Mouse (Mus musculus): ENCODE results near the gene Wdr46. TPM values are rescaled to one million over a fixed set of nuclear protein-coding genes. Genes with fewer than 3 reads are reported as not detected.
A peak's percentile ranks its signal among the peaks of the same experiment; 100 is the strongest.
"Not testable (repeated sequence)": the region's sequence is repeated elsewhere in the genome, so short reads cannot be mapped to it uniquely, and the experiment has no call there.

The Wdr46 gene
- polyA plus RNA-seq, 1 experiment from 2014 or later, result 37.2 TPM

DNA sequence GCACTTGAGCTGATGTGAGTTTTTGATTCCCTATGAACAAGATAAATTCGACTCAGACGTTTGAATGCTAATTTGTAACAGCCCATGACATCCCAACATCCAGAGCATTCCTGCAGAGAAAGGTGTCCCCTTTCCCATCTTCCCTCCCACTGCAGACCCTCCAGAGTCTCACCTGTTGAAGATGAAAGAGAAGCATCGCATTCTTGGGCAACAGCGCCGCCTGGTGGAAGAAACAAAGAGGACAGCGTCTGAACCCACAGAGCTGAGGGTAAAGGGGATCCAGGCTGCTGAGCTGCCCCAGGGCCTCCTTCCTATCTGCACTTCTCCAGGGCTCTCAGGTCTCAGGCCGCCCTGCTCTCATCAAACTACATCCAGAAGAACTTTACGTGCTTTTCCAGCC lies 41.7 kb downstream of the Wdr46 start:
- Histone ChIP-seq H3K4me2 (peak overlapping the region; percentile 64), H3K4me3 (ENCODE audit: low read depth, low read length) (0 out of 2 replicates have a peak overlapping the region, but pooled peaks have one; percentile 44), H3K27me3 (ENCODE audit: insufficient read depth, low read length) (peaks cover 35% of the 10 kb centered on the region)
- H3K9ac ChIP-seq; ATAC-seq (ENCODE audit: insufficient read depth); H3K36me3 ChIP-seq (ENCODE audit: insufficient read depth); H3K27ac ChIP-seq (ENCODE audit: low read depth); H3K9me3 ChIP-seq (ENCODE audit: low read depth, low read length); H3K4me1 ChIP-seq (ENCODE audit: insufficient read depth): not testable (repeated sequence)
- peak; percentile 89 for TF ChIP-seq CTCF (IDR thresholded peaks at IDR 0.05; ENCODE audit: low read depth)
- peak; percentile 67 for DNase-seq
- 6% methylated on average over 8 of the region's 8 CpGs for WGBS

DNA sequence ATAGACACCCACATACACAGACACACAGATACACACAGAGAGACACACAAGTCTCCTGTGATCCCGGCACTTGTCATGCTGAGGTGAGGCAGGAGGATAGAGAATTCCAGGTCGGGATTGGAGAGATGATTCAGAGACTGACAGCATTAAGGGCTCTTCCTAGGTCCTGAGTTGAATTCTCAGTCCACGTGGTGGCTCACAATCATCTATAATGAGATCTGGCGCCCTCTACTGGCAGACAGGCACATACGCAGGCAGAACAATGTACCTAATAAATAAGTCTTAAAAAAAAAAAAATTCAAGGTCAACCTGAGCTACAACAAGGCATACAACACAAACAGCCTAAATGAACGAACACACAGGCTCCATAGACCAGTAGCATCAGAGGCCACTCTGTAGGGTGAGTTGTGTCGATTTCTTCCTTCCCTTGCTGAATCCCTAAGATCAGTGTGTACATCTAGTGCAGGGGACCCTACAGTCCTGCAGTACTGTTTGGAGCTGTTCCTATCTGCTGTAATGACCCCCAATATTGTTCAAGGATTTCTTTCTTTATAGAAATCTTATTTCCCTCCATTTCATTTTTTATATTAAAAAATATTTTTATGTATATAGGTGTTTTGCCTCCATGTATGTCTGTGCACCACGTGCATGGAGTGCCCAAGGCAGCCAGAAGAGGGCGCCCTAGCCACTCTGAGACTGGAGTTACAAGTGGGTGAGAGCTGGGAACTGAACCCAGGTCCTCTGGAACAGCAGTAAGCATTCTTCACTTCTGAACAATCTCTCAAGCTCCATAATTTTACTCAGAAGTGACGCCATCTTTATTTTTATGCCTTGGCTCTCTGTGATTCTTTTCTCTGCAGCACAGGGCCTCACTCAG lies 51.6 kb downstream of the Wdr46 start:
- Histone ChIP-seq H3K4me3 (ENCODE audit: low read depth, low read length) (no peak overlapping the region), H3K36me3 (ENCODE audit: insufficient read depth) (no peaks in the 10 kb centered on the region), H3K4me2 (no peak overlapping the region), H3K4me1 (ENCODE audit: insufficient read depth) (no peaks in the 10 kb centered on the region), H3K27me3 (ENCODE audit: insufficient read depth, low read length) (no peaks in the 10 kb centered on the region), H3K9ac (no peak overlapping the region), H3K27ac (ENCODE audit: low read depth) (no peak overlapping the region), H3K9me3 (ENCODE audit: low read depth, low read length) (no peaks in the 10 kb centered on the region)
- WGBS, result 33% methylated on average over 10 of the region's 10 CpGs
- TF ChIP-seq CTCF (IDR thresholded peaks at IDR 0.05; ENCODE audit: low read depth), result peak; percentile 84
- DNase-seq (peak; percentile 91), ATAC-seq (ENCODE audit: insufficient read depth) (peak; percentile 21; the same call in 1 of the 2 replicates)

DNA sequence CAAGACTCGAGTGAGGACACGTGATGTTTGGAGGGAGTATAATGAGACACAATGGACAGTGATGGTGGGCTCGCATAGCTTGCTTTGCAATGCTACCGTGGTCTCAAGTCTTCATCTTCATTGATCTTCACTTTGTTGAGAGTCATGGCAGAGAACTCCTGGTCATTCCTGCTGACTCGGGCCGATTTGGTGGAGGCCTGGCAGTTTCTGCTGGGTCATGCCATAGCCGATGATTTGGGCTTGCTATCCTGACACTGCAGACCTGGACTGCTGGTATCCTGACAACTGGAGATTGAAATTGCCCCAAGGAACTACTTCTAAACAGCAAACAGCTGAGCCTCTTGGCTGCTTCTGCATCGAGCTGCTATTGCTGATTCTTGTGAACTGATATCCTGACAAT lies 54.5 kb downstream of the Wdr46 start:
- Histone ChIP-seq H3K27ac (ENCODE audit: low read depth) (no peak overlapping the region), H3K4me1 (ENCODE audit: insufficient read depth) (no peaks in the 10 kb centered on the region), H3K9ac (no peak overlapping the region), H3K9me3 (ENCODE audit: low read depth, low read length) (no peaks in the 10 kb centered on the region), H3K27me3 (ENCODE audit: insufficient read depth, low read length) (peaks cover 13% of the 10 kb centered on the region), H3K4me3 (ENCODE audit: low read depth, low read length) (no peak overlapping the region), H3K4me2 (no peak overlapping the region), H3K36me3 (ENCODE audit: insufficient read depth) (no peaks in the 10 kb centered on the region)
- TF ChIP-seq CTCF (IDR thresholded peaks at IDR 0.05; ENCODE audit: low read depth), result no peak
- ATAC-seq (ENCODE audit: insufficient read depth) (no peak), DNase-seq (no peak)
- WGBS, result 90% methylated on average over 8 of the region's 8 CpGs

DNA sequence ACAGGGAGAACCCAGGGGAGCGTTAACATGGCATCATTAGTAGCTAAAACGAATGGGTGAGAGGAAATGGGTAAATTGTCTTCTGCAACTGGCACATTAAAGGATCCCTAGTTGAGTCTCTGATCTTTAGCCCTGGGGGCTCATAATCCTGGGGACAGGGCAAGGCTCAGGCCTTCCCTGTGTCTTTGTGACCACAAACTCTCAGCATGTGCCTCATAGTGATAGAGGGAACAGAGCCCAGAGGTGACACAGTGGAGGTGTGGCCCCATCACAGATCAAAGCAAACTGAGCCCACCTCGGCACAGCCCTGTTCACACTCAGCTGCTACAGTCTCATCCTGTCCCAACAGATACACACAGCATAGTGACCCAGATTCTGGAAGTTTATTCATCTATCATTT lies 55.2 kb downstream of the Wdr46 start:
- Histone ChIP-seq H3K36me3 (ENCODE audit: insufficient read depth) (no peaks in the 10 kb centered on the region), H3K4me3 (ENCODE audit: low read depth, low read length) (no peak overlapping the region), H3K27me3 (ENCODE audit: insufficient read depth, low read length) (peaks cover 19% of the 10 kb centered on the region), H3K9me3 (ENCODE audit: low read depth, low read length) (no peaks in the 10 kb centered on the region), H3K9ac (no peak overlapping the region), H3K4me2 (no peak overlapping the region), H3K4me1 (ENCODE audit: insufficient read depth) (no peaks in the 10 kb centered on the region), H3K27ac (ENCODE audit: low read depth) (no peak overlapping the region)
- DNase-seq (no peak), ATAC-seq (ENCODE audit: insufficient read depth) (no peak)
- TF ChIP-seq CTCF (IDR thresholded peaks at IDR 0.05; ENCODE audit: low read depth), result no peak
- WGBS, result 43% methylated on average over 3 of the region's 3 CpGs

DNA sequence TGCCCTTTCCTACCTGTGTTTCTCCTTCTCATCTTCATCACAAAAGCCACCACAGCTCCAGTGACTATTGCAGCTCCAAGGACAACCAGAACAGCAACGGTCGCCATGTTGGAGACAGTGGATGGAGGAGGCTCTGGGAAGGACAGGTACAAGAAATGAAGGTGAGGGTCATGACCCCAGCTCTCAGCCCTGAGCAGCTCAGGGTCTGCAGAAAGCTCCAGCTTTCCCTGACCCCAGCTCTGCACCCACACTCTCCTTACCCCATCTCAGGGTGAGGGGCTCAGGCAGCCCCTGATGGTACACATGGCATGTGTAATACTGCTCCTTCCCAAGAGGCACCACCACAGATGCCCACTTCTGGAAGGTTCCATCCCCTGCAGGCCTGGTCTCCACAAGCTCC lies 56.6 kb downstream of the Wdr46 start:
- peaks cover 22% of the 10 kb centered on the region for H3K27me3 ChIP-seq (ENCODE audit: insufficient read depth, low read length)
- H3K4me2 ChIP-seq; DNase-seq; H3K9ac ChIP-seq; H3K27ac ChIP-seq (ENCODE audit: low read depth); H3K9me3 ChIP-seq (ENCODE audit: low read depth, low read length); H3K4me1 ChIP-seq (ENCODE audit: insufficient read depth); H3K4me3 ChIP-seq (ENCODE audit: low read depth, low read length); H3K36me3 ChIP-seq (ENCODE audit: insufficient read depth); ATAC-seq (ENCODE audit: insufficient read depth): not testable (repeated sequence)
- 94% methylated on average over 2 of the region's 2 CpGs for WGBS

DNA sequence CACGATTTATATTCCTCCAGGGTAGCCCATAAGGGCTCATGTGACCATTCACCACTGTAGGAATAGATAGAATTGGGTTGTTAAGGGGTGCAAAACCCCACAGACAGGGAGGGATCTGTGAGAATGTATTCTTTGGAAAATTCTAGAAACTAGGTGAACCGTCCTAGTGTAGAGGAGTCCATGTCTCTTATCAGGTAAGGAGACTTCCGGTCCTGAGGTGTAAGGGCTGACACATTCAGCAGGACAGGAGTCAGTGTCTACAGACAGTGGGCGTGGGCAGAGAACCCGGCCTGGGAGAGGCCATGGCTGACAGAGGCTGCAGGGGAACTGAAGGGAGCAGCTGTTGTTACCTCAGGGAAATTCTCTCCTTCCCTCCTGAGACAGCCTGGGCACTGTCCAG lies 58.2 kb downstream of the Wdr46 start:
- H3K4me2 ChIP-seq; H3K27ac ChIP-seq (ENCODE audit: low read depth); H3K36me3 ChIP-seq (ENCODE audit: insufficient read depth); DNase-seq; H3K9me3 ChIP-seq (ENCODE audit: low read depth, low read length); H3K4me3 ChIP-seq (ENCODE audit: low read depth, low read length); H3K9ac ChIP-seq; ATAC-seq (ENCODE audit: insufficient read depth); H3K4me1 ChIP-seq (ENCODE audit: insufficient read depth): not testable (repeated sequence)
- H3K27me3 ChIP-seq (ENCODE audit: insufficient read depth, low read length), result peaks cover 22% of the 10 kb centered on the region
- WGBS, result 35% methylated on average over 5 of the region's 5 CpGs

Other genes with a start within 250 kb of the Wdr46 start
- gene March2, start 222.0 kb upstream of the Wdr46 start, polyA plus RNA-seq (2014; fragmentation: Nextera tagmentation; extraction: Ambion mirVana), result 45.3 and 46.4 TPM in 2 replicates
- gene Rab11b, start 180.1 kb upstream of the Wdr46 start, polyA plus RNA-seq (2014; fragmentation: Nextera tagmentation; extraction: Ambion mirVana), result 241 and 278 TPM in 2 replicates
- gene Angptl4, start 158.8 kb upstream of the Wdr46 start, polyA plus RNA-seq (2014; fragmentation: Nextera tagmentation; extraction: Ambion mirVana), result 31.9 and 35.4 TPM in 2 replicates
- gene Kank3, start 130.1 kb upstream of the Wdr46 start, polyA plus RNA-seq (2014; fragmentation: Nextera tagmentation; extraction: Ambion mirVana), result 65.1 and 65.4 TPM in 2 replicates
- gene Rps28, start 116.1 kb upstream of the Wdr46 start, polyA plus RNA-seq (2014; fragmentation: Nextera tagmentation; extraction: Ambion mirVana), result 1,180 and 1,276 TPM in 2 replicates
- gene Ndufa7, start 116.1 kb upstream of the Wdr46 start, polyA plus RNA-seq (2014; fragmentation: Nextera tagmentation; extraction: Ambion mirVana), result 470 and 474 TPM in 2 replicates
- 71.1 and 76.3 TPM in 2 replicates for gene Cd320, start 97.6 kb upstream of the Wdr46 start, polyA plus RNA-seq (2014; fragmentation: Nextera tagmentation; extraction: Ambion mirVana)
- not detected in 2 replicates for gene Gm7029, start 66.8 kb upstream of the Wdr46 start, polyA plus RNA-seq (2014; fragmentation: Nextera tagmentation; extraction: Ambion mirVana)
- 8.3 and 9.3 TPM in 2 replicates for gene Kifc1, start 50.0 kb upstream of the Wdr46 start, polyA plus RNA-seq (2014; fragmentation: Nextera tagmentation; extraction: Ambion mirVana)
- gene Platr17, start 35.5 kb upstream of the Wdr46 start, polyA plus RNA-seq (2014; fragmentation: Nextera tagmentation; extraction: Ambion mirVana), result 0.32 TPM in 1 of 2 replicates, not detected in the other
- gene Daxx, start 31.2 kb upstream of the Wdr46 start, polyA plus RNA-seq (2014; fragmentation: Nextera tagmentation; extraction: Ambion mirVana), result 39.3 and 47.1 TPM in 2 replicates
- 30.1 and 31.4 TPM in 2 replicates for gene Tapbp, start 24.8 kb upstream of the Wdr46 start, polyA plus RNA-seq (2014; fragmentation: Nextera tagmentation; extraction: Ambion mirVana)
- gene Zbtb22, start 24.8 kb upstream of the Wdr46 start, polyA plus RNA-seq (2014; fragmentation: Nextera tagmentation; extraction: Ambion mirVana), result 11.1 and 13.2 TPM in 2 replicates
- gene Rgl2, start 11.1 kb upstream of the Wdr46 start, polyA plus RNA-seq (2014; fragmentation: Nextera tagmentation; extraction: Ambion mirVana), result 38.2 and 49.1 TPM in 2 replicates
- gene Pfdn6, start 317 bp upstream of the Wdr46 start, polyA plus RNA-seq (2014; fragmentation: Nextera tagmentation; extraction: Ambion mirVana), result 142 and 145 TPM in 2 replicates
- gene B3galt4, start 10.8 kb downstream of the Wdr46 start, polyA plus RNA-seq (2014; fragmentation: Nextera tagmentation; extraction: Ambion mirVana), result 2.3 and 2.6 TPM in 2 replicates
- gene Vps52, start 15.2 kb downstream of the Wdr46 start, polyA plus RNA-seq (2014; fragmentation: Nextera tagmentation; extraction: Ambion mirVana), result 34.2 and 34.8 TPM in 2 replicates
- 2,038 and 2,085 TPM in 2 replicates for gene Rps18, start 15.3 kb downstream of the Wdr46 start, polyA plus RNA-seq (2014; fragmentation: Nextera tagmentation; extraction: Ambion mirVana)
- 24.4 and 32.9 TPM in 2 replicates for gene H2-K1, start 59.7 kb downstream of the Wdr46 start, polyA plus RNA-seq (2014; fragmentation: Nextera tagmentation; extraction: Ambion mirVana)
- 5.6 and 6.6 TPM in 2 replicates for gene Ring1, start 84.0 kb downstream of the Wdr46 start, polyA plus RNA-seq (2014; fragmentation: Nextera tagmentation; extraction: Ambion mirVana)
- gene H2-Ke6, start 87.4 kb downstream of the Wdr46 start, polyA plus RNA-seq (2014; fragmentation: Nextera tagmentation; extraction: Ambion mirVana), result 35.9 and 40.6 TPM in 2 replicates
- 102 and 105 TPM in 2 replicates for gene Slc39a7, start 91.0 kb downstream of the Wdr46 start, polyA plus RNA-seq (2014; fragmentation: Nextera tagmentation; extraction: Ambion mirVana)
- 30.3 and 35.3 TPM in 2 replicates for gene Rxrb, start 91.2 kb downstream of the Wdr46 start, polyA plus RNA-seq (2014; fragmentation: Nextera tagmentation; extraction: Ambion mirVana)
- 4.3 and 5.0 TPM in 2 replicates for gene Col11a2, start 98.8 kb downstream of the Wdr46 start, polyA plus RNA-seq (2014; fragmentation: Nextera tagmentation; extraction: Ambion mirVana)
- gene H2-Oa, start 151.7 kb downstream of the Wdr46 start, polyA plus RNA-seq (2014; fragmentation: Nextera tagmentation; extraction: Ambion mirVana), result 0.26 TPM in 1 of 2 replicates, not detected in the other
- gene H2-DMa, start 178.9 kb downstream of the Wdr46 start, polyA plus RNA-seq (2014; fragmentation: Nextera tagmentation; extraction: Ambion mirVana), result 9.8 and 15.5 TPM in 2 replicates
- gene Brd2, start 182.0 kb downstream of the Wdr46 start, polyA plus RNA-seq (2014; fragmentation: Nextera tagmentation; extraction: Ambion mirVana), result 153 TPM in 2 replicates
- 0.91 and 1.1 TPM in 2 replicates for gene H2-DMb2, start 202.6 kb downstream of the Wdr46 start, polyA plus RNA-seq (2014; fragmentation: Nextera tagmentation; extraction: Ambion mirVana)
- 1.1 TPM in 2 replicates for gene H2-DMb1, start 212.4 kb downstream of the Wdr46 start, polyA plus RNA-seq (2014; fragmentation: Nextera tagmentation; extraction: Ambion mirVana)
- gene Tap1, start 246.9 kb downstream of the Wdr46 start, polyA plus RNA-seq (2014; fragmentation: Nextera tagmentation; extraction: Ambion mirVana), result 3.5 and 4.0 TPM in 2 replicates
- 3.4 and 4.5 TPM in 2 replicates for gene Psmb9, start 247.1 kb downstream of the Wdr46 start, polyA plus RNA-seq (2014; fragmentation: Nextera tagmentation; extraction: Ambion mirVana)